Mouse (Mus musculus): ENCODE results near the gene Nkg7. TPM values are rescaled to one million over a fixed set of nuclear protein-coding genes. Genes with fewer than 3 reads are reported as not detected.
"Not testable (repeated sequence)": the region's sequence is repeated elsewhere in the genome, so short reads cannot be mapped to it uniquely, and the experiment has no call there.

Gene Nkg7
- polyA plus RNA-seq (2012; rRNA removed): 0.25 TPM in 1 of 2 replicates, not detected in the other

GRCm38 (mm10) chr7:43436341-43437255 is at the start of gene Nkg7:
Gene Nkg7, plus strand, starts transcription at chr7:43437073.
- TF ChIP-seq CTCF (IDR thresholded peaks at IDR 0.05; ENCODE audit: control insufficient read depth, insufficient read depth, insufficient replicate concordance, low read depth, low read length) (no peak), POLR2A (IDR thresholded peaks at IDR 0.05; ENCODE audit: control insufficient read depth, low read depth, low read length) (no peak)
- Histone ChIP-seq H3K27me3 (ENCODE audit: control insufficient read depth, insufficient read depth, low read length) (no peaks in the 10 kb centered on the region), H3K27ac (ENCODE audit: control insufficient read depth, insufficient read depth, low read depth, low read length) (no peak within 1 kb of the TSS), H3K4me1 (ENCODE audit: control insufficient read depth, insufficient read depth, low read length) (no peaks in the 10 kb centered on the region), H3K36me3 (ENCODE audit: control insufficient read depth, insufficient read depth, low read length) (no peaks in the 10 kb centered on the region), H3K4me3 (ENCODE audit: control insufficient read depth, low read depth, low read length) (no peak within 1 kb of the TSS)

- Histone ChIP-seq H3K4me1 (ENCODE audit: control insufficient read depth, insufficient read depth, low read length) (no peaks in the 10 kb centered on the region), H3K36me3 (ENCODE audit: control insufficient read depth, insufficient read depth, low read length) (no peaks in the 10 kb centered on the region), H3K27me3 (ENCODE audit: control insufficient read depth, insufficient read depth, low read length) (no peaks in the 10 kb centered on the region), H3K4me3 (ENCODE audit: control insufficient read depth, low read depth, low read length) (no peak overlapping the region), H3K27ac (ENCODE audit: control insufficient read depth, insufficient read depth, low read depth, low read length) (no peak overlapping the region)
- TF ChIP-seq POLR2A (IDR thresholded peaks at IDR 0.05; ENCODE audit: control insufficient read depth, low read depth, low read length): no peak
- TF ChIP-seq CTCF (IDR thresholded peaks at IDR 0.05; ENCODE audit: control insufficient read depth, insufficient read depth, insufficient replicate concordance, low read depth, low read length): no peak
These were observed 44.3 kb upstream of the Nkg7 start for GRCm38 (mm10) chr7:43392349-43393121.

- no peak for TF ChIP-seq POLR2A (IDR thresholded peaks at IDR 0.05; ENCODE audit: control insufficient read depth, low read depth, low read length)
- TF ChIP-seq CTCF (IDR thresholded peaks at IDR 0.05; ENCODE audit: control insufficient read depth, insufficient read depth, insufficient replicate concordance, low read depth, low read length): no peak
- no peak overlapping the region for H3K4me3 ChIP-seq (ENCODE audit: control insufficient read depth, low read depth, low read length)
- H3K4me1 ChIP-seq (ENCODE audit: control insufficient read depth, insufficient read depth, low read length): no peaks in the 10 kb centered on the region
- no peaks in the 10 kb centered on the region for H3K36me3 ChIP-seq (ENCODE audit: control insufficient read depth, insufficient read depth, low read length)
- no peaks in the 10 kb centered on the region for H3K27me3 ChIP-seq (ENCODE audit: control insufficient read depth, insufficient read depth, low read length)
- no peak overlapping the region for H3K27ac ChIP-seq (ENCODE audit: control insufficient read depth, insufficient read depth, low read depth, low read length)
These were observed 37.4 kb upstream of the Nkg7 start for GRCm38 (mm10) chr7:43399501-43399900.

GRCm38 (mm10) chr7:43402718-43403117 is 34.2 kb upstream of the Nkg7 start:
- no peaks in the 10 kb centered on the region for H3K36me3 ChIP-seq (ENCODE audit: control insufficient read depth, insufficient read depth, low read length)
- H3K4me1 ChIP-seq (ENCODE audit: control insufficient read depth, insufficient read depth, low read length): no peaks in the 10 kb centered on the region
- H3K27me3 ChIP-seq (ENCODE audit: control insufficient read depth, insufficient read depth, low read length): no peaks in the 10 kb centered on the region
- no peak for TF ChIP-seq CTCF (IDR thresholded peaks at IDR 0.05; ENCODE audit: control insufficient read depth, insufficient read depth, insufficient replicate concordance, low read depth, low read length)
- no peak for TF ChIP-seq POLR2A (IDR thresholded peaks at IDR 0.05; ENCODE audit: control insufficient read depth, low read depth, low read length)
- no peak overlapping the region for H3K27ac ChIP-seq (ENCODE audit: control insufficient read depth, insufficient read depth, low read depth, low read length)
- no peak overlapping the region for H3K4me3 ChIP-seq (ENCODE audit: control insufficient read depth, low read depth, low read length)

- Histone ChIP-seq H3K4me1 (ENCODE audit: control insufficient read depth, insufficient read depth, low read length) (no peaks in the 10 kb centered on the region), H3K27me3 (ENCODE audit: control insufficient read depth, insufficient read depth, low read length) (no peaks in the 10 kb centered on the region), H3K27ac (ENCODE audit: control insufficient read depth, insufficient read depth, low read depth, low read length) (no peak overlapping the region), H3K4me3 (ENCODE audit: control insufficient read depth, low read depth, low read length) (no peak overlapping the region), H3K36me3 (ENCODE audit: control insufficient read depth, insufficient read depth, low read length) (no peaks in the 10 kb centered on the region)
- TF ChIP-seq CTCF (IDR thresholded peaks at IDR 0.05; ENCODE audit: control insufficient read depth, insufficient read depth, insufficient replicate concordance, low read depth, low read length) (no peak), POLR2A (IDR thresholded peaks at IDR 0.05; ENCODE audit: control insufficient read depth, low read depth, low read length) (no peak)
These were observed 29.3 kb upstream of the Nkg7 start for GRCm38 (mm10) chr7:43407573-43407972.

GRCm38 (mm10) chr7:43408131-43408553 is 28.7 kb upstream of the Nkg7 start, which contains the start of gene Siglecg:
Gene Siglecg, plus strand, starts transcription at chr7:43408204.
- Histone ChIP-seq H3K27me3 (ENCODE audit: control insufficient read depth, insufficient read depth, low read length) (no peaks in the 10 kb centered on the region), H3K4me3 (ENCODE audit: control insufficient read depth, low read depth, low read length) (no peak within 1 kb of the TSS), H3K27ac (ENCODE audit: control insufficient read depth, insufficient read depth, low read depth, low read length) (no peak within 1 kb of the TSS), H3K36me3 (ENCODE audit: control insufficient read depth, insufficient read depth, low read length) (no peaks in the 10 kb centered on the region), H3K4me1 (ENCODE audit: control insufficient read depth, insufficient read depth, low read length) (no peaks in the 10 kb centered on the region; the same call in 1 of the 2 replicates)
- TF ChIP-seq CTCF (IDR thresholded peaks at IDR 0.05; ENCODE audit: control insufficient read depth, insufficient read depth, insufficient replicate concordance, low read depth, low read length): no peak
- no peak for TF ChIP-seq POLR2A (IDR thresholded peaks at IDR 0.05; ENCODE audit: control insufficient read depth, low read depth, low read length)

GRCm38 (mm10) chr7:43409084-43409483 is 27.8 kb upstream of the Nkg7 start:
- Histone ChIP-seq H3K27ac (ENCODE audit: control insufficient read depth, insufficient read depth, low read depth, low read length) (no peak overlapping the region), H3K4me1 (ENCODE audit: control insufficient read depth, insufficient read depth, low read length) (no peaks in the 10 kb centered on the region; the same call in 1 of the 2 replicates), H3K4me3 (ENCODE audit: control insufficient read depth, low read depth, low read length) (no peak overlapping the region), H3K36me3 (ENCODE audit: control insufficient read depth, insufficient read depth, low read length) (no peaks in the 10 kb centered on the region), H3K27me3 (ENCODE audit: control insufficient read depth, insufficient read depth, low read length) (no peaks in the 10 kb centered on the region)
- TF ChIP-seq CTCF (IDR thresholded peaks at IDR 0.05; ENCODE audit: control insufficient read depth, insufficient read depth, insufficient replicate concordance, low read depth, low read length): no peak
- no peak for TF ChIP-seq POLR2A (IDR thresholded peaks at IDR 0.05; ENCODE audit: control insufficient read depth, low read depth, low read length)

GRCm38 (mm10) chr7:43411724-43412123 is 25.1 kb upstream of the Nkg7 start:
- H3K4me3 ChIP-seq (ENCODE audit: control insufficient read depth, low read depth, low read length); H3K4me1 ChIP-seq (ENCODE audit: control insufficient read depth, insufficient read depth, low read length); H3K27me3 ChIP-seq (ENCODE audit: control insufficient read depth, insufficient read depth, low read length); H3K36me3 ChIP-seq (ENCODE audit: control insufficient read depth, insufficient read depth, low read length); H3K27ac ChIP-seq (ENCODE audit: control insufficient read depth, insufficient read depth, low read depth, low read length): not testable (repeated sequence)
